Mouse (Mus musculus) adrenal gland, adult (tissue): ENCODE measurements around the gene Lman1l.

Experiments used
- DNase-seq, 2 experiments: peaks; one replicate each; pipeline ENCODE4 v3.0.0; 2022 to 2023; ENCODE audit warnings: low spot score in 1 of 2; ENCODE audit not compliant: inconsistent age in 2 of 2

Lman1l gene

GRCm38 (mm10) chr9:57625674-57626500 is 5.3 kb upstream of the Lman1l start:
- DNase-seq, result peak in 1 of 2 experiments; percentile 24

- peak in 1 of 2 experiments; percentile 20 for DNase-seq
Observed at GRCm38 (mm10) chr9:57624295-57624694, 3.7 kb upstream of the Lman1l start.

- DNase-seq, result no peak
Observed at GRCm38 (mm10) chr9:57618854-57619253, 1.7 kb downstream of the Lman1l start.

- no peak for DNase-seq
Observed at GRCm38 (mm10) chr9:57617556-57618169, 2.9 kb downstream of the Lman1l start.

- peak in 1 of 2 experiments; percentile 83 for DNase-seq
Observed at GRCm38 (mm10) chr9:57614786-57615185, 5.8 kb downstream of the Lman1l start.

GRCm38 (mm10) chr9:57613975-57614374 is 6.6 kb downstream of the Lman1l start:
- DNase-seq, result peak in 1 of 2 experiments; percentile 61

- no peak for DNase-seq
Observed at GRCm38 (mm10) chr9:57612587-57612986, 8.0 kb downstream of the Lman1l start.

GRCm38 (mm10) chr9:57610359-57610826 is 10.2 kb downstream of the Lman1l start:
- no peak for DNase-seq

- no peak for DNase-seq
Observed at GRCm38 (mm10) chr9:57609803-57610202, 10.8 kb downstream of the Lman1l start.

GRCm38 (mm10) chr9:57606139-57606851 is 14.3 kb downstream of the Lman1l start, which contains the start of gene Cplx3:
Gene Cplx3 (minus strand): TSS chr9:57606281.
- DNase-seq, result peak in 1 of 2 experiments; percentile 68

GRCm38 (mm10) chr9:57605503-57605902 is 15.1 kb downstream of the Lman1l start:
- no peak for DNase-seq

GRCm38 (mm10) chr9:57604875-57605274 is 15.7 kb downstream of the Lman1l start:
- DNase-seq, result no peak

GRCm38 (mm10) chr9:57602098-57602497 is 18.5 kb downstream of the Lman1l start:
- no peak for DNase-seq

- no peak for DNase-seq
Observed at GRCm38 (mm10) chr9:57601353-57601706, 19.2 kb downstream of the Lman1l start.

GRCm38 (mm10) chr9:57600620-57601352 is 19.8 kb downstream of the Lman1l start:
- DNase-seq, result no peak

- no peak for DNase-seq
Observed at GRCm38 (mm10) chr9:57598851-57599563, 21.6 kb downstream of the Lman1l start.

- no peak for DNase-seq
Observed at GRCm38 (mm10) chr9:57597929-57598382, 22.6 kb downstream of the Lman1l start.

GRCm38 (mm10) chr9:57597265-57597664 is 23.3 kb downstream of the Lman1l start:
- DNase-seq, result no peak

- no peak for DNase-seq
Observed at GRCm38 (mm10) chr9:57594174-57594509, 26.4 kb downstream of the Lman1l start.

- no peak for DNase-seq
Observed at GRCm38 (mm10) chr9:57593454-57594173, 27.0 kb downstream of the Lman1l start.
